Mouse (Mus musculus) heart, adult 9 months (tissue): Measurements from ENCODE around the gene Ackr2.

Experiments
- DNase-seq, 2 experiments: peaks; one replicate each; pipeline ENCODE4 v3.0.0; 2022; ENCODE audit warnings: low spot score in 2 of 2

Ackr2 gene

GRCm38 (mm10) chr9:121898245-121898644 is at the start of gene Ackr2:
TSS of gene Ackr2 (plus strand) at chr9:121898355.
- no peak for DNase-seq

GRCm38 (mm10) chr9:121854246-121854645 is 43.9 kb upstream of the Ackr2 start:
- DNase-seq, result no peak

GRCm38 (mm10) chr9:121856649-121857416 is 41.3 kb upstream of the Ackr2 start:
- DNase-seq, result no peak

- DNase-seq, result peak; percentile 98
These were observed 40.5 kb upstream of the Ackr2 start for GRCm38 (mm10) chr9:121857474-121858152.

GRCm38 (mm10) chr9:121858153-121858488 is 40.0 kb upstream of the Ackr2 start, which contains the start of gene Higd1a:
TSS of gene Higd1a (minus strand) at chr9:121858362.
- no peak for DNase-seq

GRCm38 (mm10) chr9:121859345-121859744 is 38.8 kb upstream of the Ackr2 start:
- no peak for DNase-seq

- DNase-seq, result no peak
These were observed 37.2 kb upstream of the Ackr2 start for GRCm38 (mm10) chr9:121860921-121861320.

GRCm38 (mm10) chr9:121864837-121865236 is 33.3 kb upstream of the Ackr2 start:
- no peak for DNase-seq

- no peak for DNase-seq
These were observed 32.6 kb upstream of the Ackr2 start for GRCm38 (mm10) chr9:121865425-121866008.

GRCm38 (mm10) chr9:121867632-121868031 is 30.5 kb upstream of the Ackr2 start:
- DNase-seq, result peak; percentile 41 to 44

GRCm38 (mm10) chr9:121868236-121868635 is 29.9 kb upstream of the Ackr2 start:
- no peak for DNase-seq

GRCm38 (mm10) chr9:121869432-121869831 is 28.7 kb upstream of the Ackr2 start:
- DNase-seq, result no peak

- DNase-seq, result no peak
These were observed 28.1 kb upstream of the Ackr2 start for GRCm38 (mm10) chr9:121869973-121870515.

- DNase-seq, result no peak
These were observed 26.0 kb upstream of the Ackr2 start for GRCm38 (mm10) chr9:121872062-121872683.

GRCm38 (mm10) chr9:121873578-121873977 is 24.6 kb upstream of the Ackr2 start:
- DNase-seq, result no peak

GRCm38 (mm10) chr9:121877052-121877740 is 21.0 kb upstream of the Ackr2 start:
- DNase-seq, result peak; percentile 28 to 66

GRCm38 (mm10) chr9:121880840-121881239 is 17.3 kb upstream of the Ackr2 start:
- DNase-seq, result peak; percentile 67 to 77

- DNase-seq, result no peak
These were observed 16.9 kb upstream of the Ackr2 start for GRCm38 (mm10) chr9:121881301-121881700.

GRCm38 (mm10) chr9:121882015-121882457 is 16.1 kb upstream of the Ackr2 start:
- DNase-seq, result peak; percentile 42 to 46

GRCm38 (mm10) chr9:121889927-121890440 is 8.2 kb upstream of the Ackr2 start:
- DNase-seq, result no peak

- DNase-seq, result peak; percentile 77 to 84
These were observed 7.7 kb upstream of the Ackr2 start for GRCm38 (mm10) chr9:121890441-121890941.
